Mouse (Mus musculus) CH12.LX (cell line): ENCODE data around the gene 6430550D23Rik.

Source experiments
- CTCF ChIP-seq, 2 experiments: IDR thresholded peaks in 1 of 2; conservative IDR thresholded peaks in 1 of 2; 2 replicates each; pipeline ENCODE4 v1.5.1; 2011 to 2012; ENCODE audit warnings: low read depth in 2 of 2, low read length in 2 of 2, improper control_type of control experiment in 1 of 2, inconsistent platforms in 1 of 2, mild to moderate bottlenecking in 1 of 2, moderate library complexity in 1 of 2
- ELF1 ChIP-seq: IDR thresholded peaks from 2 replicates; pipeline ENCODE4 v1.6.1; 2014; ENCODE audit warnings: low read depth, mild to moderate bottlenecking, inconsistent platforms, low read length, improper control_type of control experiment
- NRF1 ChIP-seq: IDR thresholded peaks from 2 replicates; pipeline ENCODE4 v1.6.1; 2014; ENCODE audit warnings: low read depth, mild to moderate bottlenecking, inconsistent platforms, low read length, improper control_type of control experiment, moderate library complexity
- POLR2A ChIP-seq: IDR thresholded peaks from 2 replicates; pipeline ENCODE4 v1.6.1; 2011; ENCODE audit warnings: low read depth, mild to moderate bottlenecking, improper control_type of control experiment, low read length
- SMC3 ChIP-seq: IDR thresholded peaks from 2 replicates; pipeline ENCODE4 v1.6.1; 2011; ENCODE audit warnings: low read depth, low read length, improper control_type of control experiment
- USF1 ChIP-seq: IDR thresholded peaks from 2 replicates; pipeline ENCODE4 v1.6.1; 2014; ENCODE audit warnings: low read depth, mild to moderate bottlenecking, inconsistent platforms, low read length, improper control_type of control experiment
- ZKSCAN1 ChIP-seq: IDR thresholded peaks from 2 replicates; pipeline ENCODE4 v1.6.1; 2012; ENCODE audit warnings: low read depth, inconsistent platforms, low read length, improper control_type of control experiment, borderline replicate concordance
- ZNF384 ChIP-seq: IDR thresholded peaks from 2 replicates; pipeline ENCODE4 v1.6.1; 2012; ENCODE audit warnings: low read depth, low read length, improper control_type of control experiment, inconsistent platforms

- TF ChIP-seq POLR2A (no peak), CTCF (conservative IDR thresholded peaks at IDR 0.05 in 1 of 2, IDR thresholded peaks at IDR 0.05 in 1 of 2; ENCODE audit: low read depth in 2 of 2, low read length in 2 of 2) (no peak), ELF1 (no peak), ZKSCAN1 (no peak), SMC3 (no peak), ZNF384 (no peak), NRF1 (no peak), USF1 (no peak)
These were observed 67.8 kb downstream of the 6430550D23Rik start for GRCm38 (mm10) chr2:155939897-155940529.
